Mouse (Mus musculus) kidney, adult 2 months (tissue): ENCODE results near the gene Olfr725.

Experiments
- CTCF ChIP-seq: fragments of 200-500 bp; conservative IDR thresholded peaks from 2 replicates; pipeline ENCODE4 v1.5.1; 2011; ENCODE audit warnings: low read depth, mild to moderate bottlenecking, control low read depth, low read length, moderate library complexity, mixed read lengths; ENCODE audit not compliant: insufficient read depth, insufficient read length
- POLR2A ChIP-seq: fragments of 200-500 bp; IDR thresholded peaks from one replicate; pipeline ENCODE4 v1.6.1; 2011; ENCODE audit warnings: low read depth, low read length, control low read depth

GRCm38 (mm10) chr14:50062733-50063104, 22.5 kb upstream of the Olfr725 start:
- TF ChIP-seq CTCF (no peak), POLR2A (no peak)
